Mouse (Mus musculus): Measurements from ENCODE around the gene Olr1. TPM values are rescaled to one million over a fixed set of nuclear protein-coding genes. Genes with fewer than 3 reads are reported as not detected.

The Olr1 gene
- polyA plus RNA-seq, 1 experiment from 2014 or later = not detected

DNA sequence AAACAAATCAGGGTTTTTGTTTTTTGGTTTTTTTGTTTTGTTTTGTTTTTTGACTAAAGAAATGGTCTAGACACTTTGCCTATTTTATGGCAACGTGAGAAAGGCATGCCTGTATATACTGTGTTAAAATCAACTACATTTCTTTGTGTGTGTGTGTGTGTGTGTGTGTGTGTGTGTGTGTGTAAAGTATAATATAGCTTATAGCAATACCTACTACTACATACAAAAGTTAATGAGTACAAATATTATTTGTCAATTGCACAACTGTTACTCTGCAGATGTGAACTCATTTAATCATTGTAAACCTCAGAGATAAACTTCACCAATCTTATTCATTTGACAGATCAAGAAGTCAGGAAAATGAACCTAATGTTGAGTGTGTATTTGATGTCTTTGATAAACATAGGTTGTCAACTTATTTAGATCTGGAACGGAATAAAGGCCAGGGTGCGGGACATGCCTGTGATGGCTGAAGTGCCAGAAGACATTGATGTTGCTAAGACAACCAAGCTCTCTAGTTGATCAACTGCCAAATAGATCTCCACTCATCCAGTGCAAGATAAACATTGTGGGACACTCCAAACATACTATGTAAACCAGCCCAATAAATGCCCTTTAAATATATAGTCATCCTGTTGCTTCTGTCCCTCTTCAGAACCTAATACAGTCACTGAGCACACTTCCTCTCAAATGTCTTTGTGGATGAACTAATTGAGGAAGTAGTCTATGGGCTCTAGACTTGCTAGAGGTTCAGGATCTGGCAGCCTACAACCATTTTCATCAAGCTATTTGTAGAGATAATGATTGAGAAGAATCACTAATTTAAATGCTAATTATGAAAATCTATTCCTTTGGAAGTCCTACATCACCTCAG, 9.4 kb downstream of the Olr1 start:
- H3K9me3 ChIP-seq (ENCODE audit: control insufficient read depth, low read length) = no peaks in the 10 kb centered on the region
- H3K4me1 ChIP-seq (ENCODE audit: control insufficient read depth, insufficient read depth, low read length) = no peaks in the 10 kb centered on the region
- no peaks in the 10 kb centered on the region for H3K27me3 ChIP-seq (ENCODE audit: control insufficient read depth, insufficient read depth, low read length)
- H3K36me3 ChIP-seq (ENCODE audit: control insufficient read depth, insufficient read depth, low read length) = no peaks in the 10 kb centered on the region
- 87% methylated on average over 3 of the region's 3 CpGs for WGBS
- H3K4me3 ChIP-seq (ENCODE audit: low read depth, low read length) = no peak overlapping the region
- H3K4me2 ChIP-seq (ENCODE audit: low read depth) = no peak overlapping the region
- H3K27ac ChIP-seq (ENCODE audit: low read depth, low read length) = no peak overlapping the region
- DNase-seq (ENCODE audit: low spot score) (no peak), ATAC-seq (ENCODE audit: insufficient read depth, low FRiP score, low TSS enrichment) (no peak)
- no peak overlapping the region for H3K9ac ChIP-seq (ENCODE audit: low read length)

DNA sequence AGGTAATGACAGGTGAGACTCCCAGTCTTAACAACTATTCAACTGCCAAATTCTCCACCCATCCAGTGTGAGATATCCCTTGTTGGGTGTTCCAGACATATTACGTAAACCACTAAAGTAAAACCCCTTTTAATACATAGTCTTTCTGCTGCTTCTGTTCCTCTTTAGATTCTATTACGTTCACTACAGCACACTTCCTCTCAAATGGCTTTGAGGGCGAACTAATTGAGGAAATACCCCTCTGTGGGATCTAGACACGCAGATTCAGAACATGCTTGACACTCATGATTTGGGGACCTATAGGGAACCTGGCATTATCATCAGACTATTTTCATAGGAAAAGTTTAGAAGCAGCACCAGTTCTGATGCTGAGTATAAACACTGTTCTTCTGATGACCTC, 12.0 kb downstream of the Olr1 start:
- Histone ChIP-seq H3K9me3 (ENCODE audit: control insufficient read depth, low read length) (no peaks in the 10 kb centered on the region), H3K4me1 (ENCODE audit: control insufficient read depth, insufficient read depth, low read length) (no peaks in the 10 kb centered on the region), H3K9ac (ENCODE audit: low read length) (no peak overlapping the region), H3K36me3 (ENCODE audit: control insufficient read depth, insufficient read depth, low read length) (no peaks in the 10 kb centered on the region), H3K27ac (ENCODE audit: low read depth, low read length) (no peak overlapping the region), H3K27me3 (ENCODE audit: control insufficient read depth, insufficient read depth, low read length) (no peaks in the 10 kb centered on the region), H3K4me2 (ENCODE audit: low read depth) (no peak overlapping the region), H3K4me3 (ENCODE audit: low read depth, low read length) (no peak overlapping the region)
- DNase-seq (ENCODE audit: low spot score) (no peak), ATAC-seq (ENCODE audit: insufficient read depth, low FRiP score, low TSS enrichment) (no peak)
- WGBS = 84% methylated on average over 4 of the region's 4 CpGs

DNA sequence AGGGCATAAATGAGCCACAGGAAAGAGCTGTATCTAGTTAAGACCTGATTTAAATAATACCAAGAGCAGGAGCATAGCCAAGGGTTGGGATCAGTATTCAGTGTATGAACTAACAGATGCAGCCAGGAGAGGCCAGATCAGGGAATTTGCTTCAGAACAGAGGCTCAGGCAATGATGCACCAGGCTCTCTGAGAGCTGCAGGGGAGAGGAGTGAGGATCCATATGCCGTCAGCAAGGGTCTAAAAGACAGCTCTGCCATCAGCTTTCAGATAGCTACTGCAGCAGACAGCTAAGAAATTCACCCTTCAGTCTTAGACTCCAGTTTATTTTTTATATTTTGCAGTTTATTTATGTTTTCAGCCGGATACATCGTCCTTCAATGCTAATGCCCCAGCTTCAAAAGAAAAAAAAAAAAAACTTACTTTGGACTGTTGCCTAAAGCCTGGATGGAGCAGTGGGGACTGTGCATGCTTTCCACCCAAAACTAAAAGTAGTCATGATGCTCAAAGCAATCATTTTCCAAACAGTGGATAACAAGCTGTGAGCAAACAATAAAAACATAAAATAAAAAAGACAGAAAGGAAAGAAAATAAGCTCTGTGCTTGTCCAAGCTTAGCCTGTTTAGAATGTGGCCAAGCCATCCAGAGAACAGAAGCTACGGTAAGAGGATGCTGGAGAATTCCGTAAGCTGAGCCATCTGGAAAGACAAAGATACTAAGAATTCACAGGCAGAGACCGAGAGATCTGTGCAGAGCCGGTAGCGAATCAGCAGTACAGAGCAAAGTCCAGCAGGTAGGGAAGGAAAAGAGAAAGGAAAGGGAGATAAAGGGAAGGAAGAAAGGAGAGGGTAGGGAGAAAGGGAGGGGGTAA, 26.6 kb downstream of the Olr1 start:
- WGBS = 78% methylated on average over 8 of the region's 8 CpGs

DNA sequence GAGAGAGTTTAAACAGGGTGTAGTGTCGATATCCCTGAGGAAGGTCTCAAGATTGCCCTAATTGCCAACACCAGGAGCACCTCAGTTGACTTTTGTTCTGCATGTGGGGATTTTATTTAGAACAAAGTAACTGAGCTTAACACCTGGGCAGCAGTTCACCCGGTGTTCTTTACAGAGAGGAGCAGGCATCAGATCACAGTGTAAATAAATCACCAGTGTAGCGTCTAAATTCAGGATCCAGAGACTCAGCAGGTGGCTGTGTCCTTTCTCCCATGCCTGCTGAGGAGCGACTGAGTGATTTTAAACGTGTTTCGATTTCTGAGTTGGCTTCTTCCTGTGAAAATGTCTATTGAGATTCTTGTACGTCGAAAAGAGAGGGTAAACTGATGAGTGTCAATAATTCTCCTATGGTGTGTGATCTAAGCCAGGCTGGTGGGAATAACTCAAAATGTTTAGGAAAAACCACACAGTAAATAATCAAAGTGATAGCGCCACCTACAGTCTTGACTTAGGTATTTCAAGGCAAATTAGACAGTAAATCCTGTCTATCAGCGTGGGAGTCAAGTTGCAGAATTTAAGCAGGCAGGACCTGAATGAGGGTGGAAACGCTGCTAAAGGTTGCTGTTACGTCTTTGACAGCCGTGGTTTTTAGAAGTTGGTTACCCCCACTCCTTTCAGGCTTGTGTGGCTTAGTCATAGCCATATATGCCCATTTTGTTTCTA, 30.4 kb downstream of the Olr1 start:
- no peaks in the 10 kb centered on the region for H3K4me1 ChIP-seq (ENCODE audit: control insufficient read depth, insufficient read depth, low read length)
- WGBS = 33% methylated on average over 13 of the region's 13 CpGs
- DNase-seq (ENCODE audit: low spot score) = no peak
- no peaks in the 10 kb centered on the region for H3K27me3 ChIP-seq (ENCODE audit: control insufficient read depth, insufficient read depth, low read length)
- H3K36me3 ChIP-seq (ENCODE audit: control insufficient read depth, insufficient read depth, low read length) = no peaks in the 10 kb centered on the region
- H3K27ac ChIP-seq (ENCODE audit: low read depth, low read length) = no peak overlapping the region
- ATAC-seq (ENCODE audit: insufficient read depth, low FRiP score, low TSS enrichment) = no peak
- no peak overlapping the region for H3K4me3 ChIP-seq (ENCODE audit: low read depth, low read length)
- no peaks in the 10 kb centered on the region for H3K9me3 ChIP-seq (ENCODE audit: control insufficient read depth, low read length)
- no peak overlapping the region for H3K4me2 ChIP-seq (ENCODE audit: low read depth)
- H3K9ac ChIP-seq (ENCODE audit: low read length) = no peak overlapping the region

More for the DNA sequence above, 26.6 kb downstream of the Olr1 start:
- Histone ChIP-seq H3K4me2 (ENCODE audit: low read depth) (no peak overlapping the region), H3K36me3 (ENCODE audit: control insufficient read depth, insufficient read depth, low read length) (no peaks in the 10 kb centered on the region), H3K27ac (ENCODE audit: low read depth, low read length) (no peak overlapping the region), H3K9ac (ENCODE audit: low read length) (no peak overlapping the region), H3K9me3 (ENCODE audit: control insufficient read depth, low read length) (no peaks in the 10 kb centered on the region), H3K27me3 (ENCODE audit: control insufficient read depth, insufficient read depth, low read length) (no peaks in the 10 kb centered on the region), H3K4me3 (ENCODE audit: low read depth, low read length) (no peak overlapping the region), H3K4me1 (ENCODE audit: control insufficient read depth, insufficient read depth, low read length) (no peaks in the 10 kb centered on the region)
- no peak for ATAC-seq (ENCODE audit: insufficient read depth, low FRiP score, low TSS enrichment)
- DNase-seq (ENCODE audit: low spot score) = no peak

DNA sequence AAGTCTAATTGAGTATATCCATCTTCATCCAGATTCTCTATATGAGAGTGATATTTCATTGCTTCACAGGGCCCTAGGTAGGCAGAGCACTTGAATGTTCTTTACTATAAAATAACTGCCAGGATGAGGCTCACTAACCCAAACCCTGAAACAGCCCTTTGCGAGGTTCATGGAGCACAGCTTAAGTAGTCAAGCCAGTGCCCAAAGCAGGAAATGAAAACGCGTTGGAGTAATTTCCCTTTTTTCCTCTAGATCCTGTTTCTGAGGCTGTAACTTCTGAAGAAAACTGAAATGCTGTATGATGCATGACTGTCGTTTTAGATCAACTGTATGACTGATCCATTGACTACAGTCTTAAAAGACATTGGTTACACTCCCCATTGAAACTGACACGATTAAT, 34.3 kb downstream of the Olr1 start:
- no peak overlapping the region for H3K9ac ChIP-seq (ENCODE audit: low read length)
- ATAC-seq (ENCODE audit: insufficient read depth, low FRiP score, low TSS enrichment) = no peak

DNA sequence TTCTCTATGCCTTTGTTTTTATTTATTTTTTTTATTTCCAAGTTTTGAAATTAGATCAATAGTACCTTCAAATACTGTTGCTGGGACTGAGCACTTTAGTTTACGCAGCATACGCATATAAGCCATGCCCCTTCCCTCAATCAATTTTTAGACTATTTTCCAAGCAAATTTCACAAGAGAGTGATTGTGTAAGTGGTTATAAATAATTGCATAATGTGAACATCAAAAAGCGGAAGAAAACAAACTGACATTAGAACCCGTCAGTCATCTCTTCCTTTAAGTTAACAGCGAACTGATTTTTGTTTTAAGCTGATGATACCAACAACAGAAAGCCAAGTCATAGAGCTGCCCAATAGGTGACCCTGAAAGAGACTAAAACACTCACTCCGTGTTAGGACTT, 35.6 kb downstream of the Olr1 start:
- no peaks in the 10 kb centered on the region for H3K36me3 ChIP-seq (ENCODE audit: control insufficient read depth, insufficient read depth, low read length)
- no peaks in the 10 kb centered on the region for H3K4me1 ChIP-seq (ENCODE audit: control insufficient read depth, insufficient read depth, low read length)
- H3K4me2 ChIP-seq (ENCODE audit: low read depth) = no peak overlapping the region
- 93% methylated on average over 6 of the region's 6 CpGs for WGBS
- DNase-seq (ENCODE audit: low spot score) (no peak), ATAC-seq (ENCODE audit: insufficient read depth, low FRiP score, low TSS enrichment) (no peak)
- no peaks in the 10 kb centered on the region for H3K27me3 ChIP-seq (ENCODE audit: control insufficient read depth, insufficient read depth, low read length)
- no peaks in the 10 kb centered on the region for H3K9me3 ChIP-seq (ENCODE audit: control insufficient read depth, low read length)
- H3K27ac ChIP-seq (ENCODE audit: low read depth, low read length) = no peak overlapping the region
- no peak overlapping the region for H3K9ac ChIP-seq (ENCODE audit: low read length)
- H3K4me3 ChIP-seq (ENCODE audit: low read depth, low read length) = no peak overlapping the region

More for the DNA sequence above, 34.3 kb downstream of the Olr1 start:
- H3K4me1 ChIP-seq (ENCODE audit: control insufficient read depth, insufficient read depth, low read length) = no peaks in the 10 kb centered on the region
- WGBS = 79% methylated on average over 5 of the region's 5 CpGs
- no peak for DNase-seq (ENCODE audit: low spot score)
- H3K27me3 ChIP-seq (ENCODE audit: control insufficient read depth, insufficient read depth, low read length) = no peaks in the 10 kb centered on the region
- no peak overlapping the region for H3K4me3 ChIP-seq (ENCODE audit: low read depth, low read length)
- H3K4me2 ChIP-seq (ENCODE audit: low read depth) = no peak overlapping the region
- no peaks in the 10 kb centered on the region for H3K36me3 ChIP-seq (ENCODE audit: control insufficient read depth, insufficient read depth, low read length)
- H3K9me3 ChIP-seq (ENCODE audit: control insufficient read depth, low read length) = no peaks in the 10 kb centered on the region
- H3K27ac ChIP-seq (ENCODE audit: low read depth, low read length) = no peak overlapping the region

DNA sequence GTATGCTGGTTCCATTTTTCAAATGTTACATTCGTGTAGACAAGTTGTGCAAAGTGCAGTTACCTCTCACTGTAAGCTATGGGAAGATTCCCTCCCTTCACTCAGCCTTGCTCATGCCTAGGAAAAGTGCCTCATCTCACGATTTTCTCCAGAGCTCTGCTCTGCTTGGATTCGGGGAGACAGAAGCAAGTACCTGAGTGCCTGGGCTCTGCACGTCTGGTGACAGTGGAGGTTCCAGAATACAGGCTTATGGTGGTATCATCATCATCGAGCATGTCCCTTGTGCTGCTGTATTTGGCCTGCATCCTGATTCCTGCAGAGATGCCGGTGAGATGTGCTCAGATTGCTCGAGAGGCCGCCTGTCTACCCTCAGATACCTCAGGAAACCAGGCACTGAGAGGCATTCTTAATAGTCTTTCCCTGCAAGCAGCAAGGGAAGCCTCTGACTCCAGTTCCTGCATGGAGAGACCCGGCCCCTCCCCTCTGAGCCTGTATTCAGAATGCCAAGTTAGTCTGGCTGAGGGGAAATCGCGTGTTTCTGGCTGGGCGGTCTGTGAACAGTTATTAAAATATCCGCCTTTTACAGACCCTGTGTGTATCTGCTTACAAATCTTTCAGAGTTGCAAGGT, 55.4 kb downstream of the Olr1 start, which contains the start of gene Clec1a:
Gene Clec1a, minus strand, starts transcription at position 590 of the 629 bp plus-strand sequence.
- WGBS = 64% methylated on average over 13 of the region's 13 CpGs
- Histone ChIP-seq H3K9me3 (ENCODE audit: control insufficient read depth, low read length) (no peaks in the 10 kb centered on the region), H3K9ac (ENCODE audit: low read length) (no peak within 1 kb of the TSS), H3K27me3 (ENCODE audit: control insufficient read depth, insufficient read depth, low read length) (no peaks in the 10 kb centered on the region), H3K4me1 (ENCODE audit: control insufficient read depth, insufficient read depth, low read length) (no peaks in the 10 kb centered on the region), H3K36me3 (ENCODE audit: control insufficient read depth, insufficient read depth, low read length) (no peaks in the 10 kb centered on the region), H3K4me2 (ENCODE audit: low read depth) (no peak within 1 kb of the TSS), H3K4me3 (ENCODE audit: low read depth, low read length) (no peak within 1 kb of the TSS), H3K27ac (ENCODE audit: low read depth, low read length) (no peak within 1 kb of the TSS)
- ATAC-seq (ENCODE audit: insufficient read depth, low FRiP score, low TSS enrichment) = no peak
- DNase-seq (ENCODE audit: low spot score) = no peak

DNA sequence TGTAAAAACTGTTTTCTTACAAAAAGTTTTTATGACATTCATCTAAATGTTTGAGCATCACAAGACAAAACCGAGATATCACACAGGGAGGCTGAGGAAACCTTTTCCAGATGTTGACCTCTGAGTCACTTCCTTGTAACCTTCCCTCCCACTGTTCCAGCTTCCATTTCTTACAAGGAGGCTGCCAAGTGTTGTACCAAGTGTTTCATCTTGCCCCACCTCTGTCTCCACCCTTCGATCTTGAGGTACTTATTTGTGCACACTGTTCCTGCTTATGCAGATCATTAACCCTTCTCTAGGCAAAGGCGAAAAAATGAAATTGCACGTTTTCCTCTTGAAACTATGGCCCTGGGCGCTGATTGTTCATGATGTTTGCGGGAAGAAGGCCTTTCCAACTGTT, 57.2 kb downstream of the Olr1 start:
- Histone ChIP-seq H3K4me1 (ENCODE audit: control insufficient read depth, insufficient read depth, low read length) (no peaks in the 10 kb centered on the region), H3K4me3 (ENCODE audit: low read depth, low read length) (no peak overlapping the region), H3K9ac (ENCODE audit: low read length) (no peak overlapping the region), H3K27me3 (ENCODE audit: control insufficient read depth, insufficient read depth, low read length) (no peaks in the 10 kb centered on the region), H3K9me3 (ENCODE audit: control insufficient read depth, low read length) (no peaks in the 10 kb centered on the region), H3K36me3 (ENCODE audit: control insufficient read depth, insufficient read depth, low read length) (no peaks in the 10 kb centered on the region), H3K4me2 (ENCODE audit: low read depth) (no peak overlapping the region), H3K27ac (ENCODE audit: low read depth, low read length) (no peak overlapping the region)
- DNase-seq (ENCODE audit: low spot score) (no peak), ATAC-seq (ENCODE audit: insufficient read depth, low FRiP score, low TSS enrichment) (no peak)
- WGBS = 80% methylated on average over 6 of the region's 6 CpGs

Data from neural tube, embryonic 11.5 days (tissue).